Mouse (Mus musculus): Measurements from ENCODE around the gene Tspan1.

DNA sequence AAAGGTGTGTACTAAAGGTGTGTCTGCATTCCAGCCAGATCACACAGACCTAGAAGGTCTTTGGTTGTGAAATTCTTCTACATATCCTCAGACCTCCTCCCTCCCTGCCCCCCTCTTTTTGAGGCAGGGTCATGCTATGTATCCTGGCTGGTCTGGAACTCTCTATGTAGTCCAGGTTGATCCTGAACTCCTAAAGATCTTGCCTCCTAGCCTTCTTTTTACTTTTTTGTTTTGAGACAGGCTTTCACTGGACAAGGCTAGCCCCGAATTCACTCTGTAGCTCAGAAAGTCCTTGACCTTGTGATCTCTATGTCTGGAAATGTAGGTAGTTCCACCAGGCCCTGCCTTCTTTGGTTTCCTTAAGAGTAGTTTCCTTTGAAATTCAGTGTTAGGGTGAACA is 41.5 kb upstream of the Tspan1 start:
- TF ChIP-seq POLR2A (IDR thresholded peaks at IDR 0.05; ENCODE audit: borderline replicate concordance, control insufficient read depth, low read depth, low read length) (no peak), CTCF (IDR thresholded peaks at IDR 0.05; ENCODE audit: control insufficient read depth, insufficient read depth, low read length) (no peak)

Measured in bone marrow, adult 2 months (tissue).